Mouse (Mus musculus): Measurements from ENCODE around the gene Ndufs4. TPM values are rescaled to one million over a fixed set of nuclear protein-coding genes. Genes with fewer than 3 reads are reported as not detected.
A peak's percentile ranks its signal among the peaks of the same experiment; 100 is the strongest.

Ndufs4 gene
- 100 to 1,000 TPM; 196 to 302 TPM for total RNA-seq (2021)
- long read RNA-seq, experiment 1, transcript Ndufs4-201 (5 exons, 1,698 nt): major isoform, 42 of 47 reads
- long read RNA-seq, experiment 1, partial matches to known transcripts: 0 of 47 reads
- long read RNA-seq, experiment 1, other reads (novel, unspliced or antisense): 3 of 47 reads
- long read RNA-seq, experiment 2, transcript Ndufs4-202 (4 exons, 571 nt): minor isoform, 9 of 132 reads
- long read RNA-seq, experiment 2, transcript Ndufs4-201 (5 exons, 1,698 nt): major isoform, 114 of 132 reads
- long read RNA-seq, experiment 2, partial matches to known transcripts: 3 of 132 reads
- long read RNA-seq, experiment 2, other reads (novel, unspliced or antisense): 4 of 132 reads

- no peak for DNase-seq (ENCODE audit: low spot score in 2 of 2)
Measured at GRCm38 (mm10) chr13:114388211-114388965, at the start of gene Ndufs4. Gene Ndufs4 (minus strand): TSS chr13:114388258.

- DNase-seq (ENCODE audit: low spot score in 2 of 2): no peak
Measured at GRCm38 (mm10) chr13:114432491-114432890, 44.4 kb upstream of the Ndufs4 start.

GRCm38 (mm10) chr13:114425230-114425629 lies 37.2 kb upstream of the Ndufs4 start:
- no peak for DNase-seq (ENCODE audit: low spot score in 2 of 2)

GRCm38 (mm10) chr13:114420235-114420634 lies 32.2 kb upstream of the Ndufs4 start:
- no peak for DNase-seq (ENCODE audit: low spot score in 2 of 2)

GRCm38 (mm10) chr13:114419364-114419763 lies 31.3 kb upstream of the Ndufs4 start:
- DNase-seq (ENCODE audit: low spot score in 2 of 2): no peak

GRCm38 (mm10) chr13:114412326-114412725 lies 24.3 kb upstream of the Ndufs4 start:
- DNase-seq (ENCODE audit: low spot score in 2 of 2): no peak

GRCm38 (mm10) chr13:114406866-114407265 lies 18.8 kb upstream of the Ndufs4 start:
- no peak for DNase-seq (ENCODE audit: low spot score in 2 of 2)

- no peak for DNase-seq (ENCODE audit: low spot score in 2 of 2)
Measured at GRCm38 (mm10) chr13:114406424-114406823, 18.4 kb upstream of the Ndufs4 start.

GRCm38 (mm10) chr13:114405100-114405715 lies 17.1 kb upstream of the Ndufs4 start:
- no peak for DNase-seq (ENCODE audit: low spot score in 2 of 2)

- DNase-seq (ENCODE audit: low spot score in 2 of 2): no peak
Measured at GRCm38 (mm10) chr13:114398906-114399305, 10.8 kb upstream of the Ndufs4 start.

- DNase-seq (ENCODE audit: low spot score in 2 of 2): no peak
Measured at GRCm38 (mm10) chr13:114397281-114397680, 9.2 kb upstream of the Ndufs4 start.

- DNase-seq (ENCODE audit: low spot score in 2 of 2): no peak
Measured at GRCm38 (mm10) chr13:114396863-114397262, 8.8 kb upstream of the Ndufs4 start.

GRCm38 (mm10) chr13:114394784-114395183 lies 6.7 kb upstream of the Ndufs4 start:
- DNase-seq (ENCODE audit: low spot score in 2 of 2): no peak

- DNase-seq (ENCODE audit: low spot score in 2 of 2): no peak
Measured at GRCm38 (mm10) chr13:114392501-114392900, 4.4 kb upstream of the Ndufs4 start.

- DNase-seq (ENCODE audit: low spot score in 2 of 2): peak; percentile 97
Measured at GRCm38 (mm10) chr13:114387521-114388171, 412 bp downstream of the Ndufs4 start.

GRCm38 (mm10) chr13:114387074-114387487 lies 977 bp downstream of the Ndufs4 start:
- no peak for DNase-seq (ENCODE audit: low spot score in 2 of 2)

- no peak for DNase-seq (ENCODE audit: low spot score in 2 of 2)
Measured at GRCm38 (mm10) chr13:114376511-114376910, 11.5 kb downstream of the Ndufs4 start.

GRCm38 (mm10) chr13:114362086-114362485 lies 26.0 kb downstream of the Ndufs4 start:
- DNase-seq (ENCODE audit: low spot score in 2 of 2): peak in 1 of 2 experiments; percentile 17

- no peak for DNase-seq (ENCODE audit: low spot score in 2 of 2)
Measured at GRCm38 (mm10) chr13:114351321-114351946, 36.6 kb downstream of the Ndufs4 start.

GRCm38 (mm10) chr13:114344979-114345712 lies 42.9 kb downstream of the Ndufs4 start:
- no peak for DNase-seq (ENCODE audit: low spot score in 2 of 2)
